Mouse (Mus musculus) testis, adult 2 months (tissue): ENCODE measurements around the gene Tlr4.

Source experiments
- CTCF ChIP-seq: fragments of 200-500 bp; IDR thresholded peaks from 2 replicates; pipeline ENCODE4 v1.5.1; 2012; ENCODE audit warnings: low read depth, mild to moderate bottlenecking, inconsistent platforms, low read length, moderate library complexity; ENCODE audit not compliant: control insufficient read depth, insufficient read depth, insufficient replicate concordance
- POLR2A ChIP-seq: fragments of 200-500 bp; IDR thresholded peaks from 2 replicates; pipeline ENCODE4 v1.6.1; 2012; ENCODE audit warnings: low read depth, mild to moderate bottlenecking, inconsistent platforms, low read length, moderate library complexity; ENCODE audit not compliant: control insufficient read depth

DNA sequence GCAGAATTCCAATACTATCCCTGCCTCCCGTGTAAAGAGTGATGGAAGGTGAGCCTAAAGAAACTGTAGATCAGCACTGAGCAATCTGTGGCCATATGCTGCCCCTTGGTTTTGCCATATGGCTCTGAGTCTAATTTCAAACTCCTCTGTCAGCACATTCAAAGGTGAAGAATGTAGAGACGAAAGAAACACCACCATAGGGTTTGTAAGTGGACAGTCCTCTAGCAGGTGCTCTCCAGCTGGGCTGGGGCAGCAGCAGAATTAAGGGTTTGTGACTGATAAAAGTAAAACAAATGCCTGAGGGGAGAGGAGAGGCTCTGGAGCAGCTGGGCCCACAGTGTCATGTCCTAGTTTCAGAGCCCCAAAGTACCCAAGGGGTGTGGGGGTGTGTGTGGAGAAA is 6.2 kb upstream of the Tlr4 start:
- TF ChIP-seq CTCF (no peak), POLR2A (no peak)
